Mouse (Mus musculus) 416B (cell line): Measurements from ENCODE around the gene Foxf1.

Experiments
- DNase-seq: peaks from one replicate; pipeline ENCODE4 v3.0.0; 2011; ENCODE audit warnings: low read depth

Foxf1 gene

DNA sequence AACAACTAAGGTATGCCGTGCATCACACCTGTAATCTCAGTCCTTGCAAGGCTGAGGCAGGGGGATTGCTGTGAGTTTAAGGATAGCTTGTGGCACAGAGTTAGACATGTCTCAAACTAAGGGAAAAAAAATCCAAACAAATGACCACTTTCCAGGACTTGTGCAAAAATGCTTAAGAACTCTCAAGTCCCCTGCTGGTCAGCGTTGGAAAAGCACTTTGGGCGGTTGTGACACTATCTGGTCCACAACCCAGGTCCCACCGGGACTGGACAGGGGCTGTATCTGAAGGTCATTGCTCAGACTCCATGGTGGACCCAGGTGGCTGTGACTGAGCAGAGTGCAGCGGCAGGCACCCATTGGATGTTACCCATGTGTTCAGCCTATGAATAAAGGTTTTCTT is 46.3 kb downstream of the Foxf1 start:
- peak; percentile 25 for DNase-seq

DNA sequence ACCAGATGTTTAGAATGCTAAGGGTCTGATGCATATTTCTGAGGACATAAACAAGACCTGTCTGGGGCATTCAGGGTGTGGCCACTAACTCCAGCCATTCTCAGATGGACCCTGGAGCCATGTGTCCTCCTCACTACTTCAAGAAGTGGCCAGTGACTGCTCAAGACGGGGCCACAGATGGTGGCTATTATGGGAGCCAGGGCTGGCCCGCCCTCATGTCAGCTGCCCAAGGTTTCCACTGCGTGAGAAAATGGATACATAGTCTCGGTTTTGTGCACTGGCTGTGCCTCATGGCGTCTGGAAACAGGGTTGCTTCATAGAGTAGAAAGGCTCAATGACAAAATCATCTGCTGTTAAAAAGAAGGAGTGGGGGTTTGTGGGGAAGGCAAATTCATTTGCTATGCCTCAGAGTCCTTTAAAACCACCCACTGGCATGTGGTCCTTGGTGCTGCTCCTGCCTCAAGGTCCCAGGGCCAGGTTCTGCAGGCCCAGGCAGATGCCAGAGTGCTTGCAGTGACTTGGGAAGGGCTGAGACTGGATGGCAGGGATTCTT is 48.9 kb downstream of the Foxf1 start:
- no peak for DNase-seq

DNA sequence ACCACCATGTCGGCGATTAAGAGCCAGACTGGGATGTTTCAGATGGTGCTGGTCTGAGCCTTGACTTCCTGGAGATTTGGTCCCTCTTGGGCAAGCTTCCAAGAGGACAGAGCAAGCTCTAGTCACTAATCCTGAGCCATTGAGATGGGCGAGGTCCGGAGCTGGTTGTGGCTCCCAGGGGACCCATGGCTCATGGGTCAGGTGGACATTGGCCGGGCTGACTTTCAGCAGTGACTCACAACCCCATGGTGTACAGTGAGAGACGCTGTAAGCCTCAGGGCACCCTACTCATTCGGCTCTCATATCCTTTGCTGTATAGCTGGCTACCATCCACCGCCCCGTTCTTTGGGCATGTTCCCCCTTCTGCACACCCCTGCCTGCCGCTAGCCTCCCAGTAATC is 49.9 kb downstream of the Foxf1 start:
- no peak for DNase-seq

DNA sequence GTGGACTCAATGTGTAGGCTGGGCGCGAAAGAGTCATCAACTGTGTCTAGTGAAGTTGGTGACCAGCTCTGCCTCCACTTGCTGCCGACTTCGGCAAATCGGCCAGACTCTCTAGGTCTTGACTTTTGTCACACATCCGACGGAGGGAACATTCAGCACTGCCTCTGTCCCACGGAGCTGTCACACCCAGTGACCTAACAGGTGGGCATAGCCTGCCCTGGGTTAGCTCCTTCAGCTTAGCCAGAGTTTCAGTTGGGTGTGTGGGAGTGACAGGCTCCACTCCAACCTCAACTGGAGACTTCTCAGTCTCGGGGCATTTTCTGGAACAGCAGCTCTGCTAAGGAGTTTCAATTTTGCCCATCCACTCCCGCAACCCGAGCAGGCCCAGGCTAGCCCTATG is 50.3 kb downstream of the Foxf1 start:
- no peak for DNase-seq

DNA sequence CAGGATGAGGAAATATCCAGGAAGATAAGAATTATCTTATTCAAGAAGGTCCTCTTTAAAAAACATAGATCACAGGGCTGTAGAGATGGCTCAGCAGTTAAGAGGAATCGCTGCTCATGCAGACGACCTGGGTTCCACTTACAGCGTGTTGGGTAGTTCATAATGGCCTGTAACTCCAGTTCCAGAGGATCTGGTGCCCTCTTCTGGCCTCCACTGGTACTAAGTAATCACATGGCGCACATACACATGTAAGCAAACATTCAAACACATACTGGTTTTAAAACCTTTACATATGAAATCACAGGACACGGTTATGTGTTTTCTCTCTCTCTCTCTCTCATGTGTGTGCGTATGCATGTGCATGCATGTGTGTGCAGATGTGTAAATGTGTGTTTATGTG is 52.7 kb downstream of the Foxf1 start:
- DNase-seq = no peak
